Mouse (Mus musculus): Measurements from ENCODE around the gene Il9r.

Il9r gene

GRCm38 (mm10) chr11:32198256-32198955 is 1.7 kb downstream of the Il9r start:
- no peak for DNase-seq

- DNase-seq: no peak
Observed at GRCm38 (mm10) chr11:32197766-32198165, 2.3 kb downstream of the Il9r start.

- no peak for DNase-seq
Observed at GRCm38 (mm10) chr11:32196727-32197126, 3.4 kb downstream of the Il9r start.

GRCm38 (mm10) chr11:32195867-32196540 is 4.1 kb downstream of the Il9r start:
- no peak for DNase-seq

- no peak for DNase-seq
Observed at GRCm38 (mm10) chr11:32194626-32195025, 5.5 kb downstream of the Il9r start.

- no peak for DNase-seq
Observed at GRCm38 (mm10) chr11:32194086-32194485, 6.0 kb downstream of the Il9r start.

GRCm38 (mm10) chr11:32193156-32193555 is 6.9 kb downstream of the Il9r start:
- no peak for DNase-seq

GRCm38 (mm10) chr11:32190603-32191110 is 9.4 kb downstream of the Il9r start:
- DNase-seq: no peak

GRCm38 (mm10) chr11:32190119-32190518 is 10.0 kb downstream of the Il9r start:
- DNase-seq: no peak

GRCm38 (mm10) chr11:32189434-32189833 is 10.6 kb downstream of the Il9r start:
- DNase-seq: no peak

GRCm38 (mm10) chr11:32188881-32189280 is 11.2 kb downstream of the Il9r start:
- no peak for DNase-seq

- DNase-seq: no peak
Observed at GRCm38 (mm10) chr11:32187256-32187655, 12.8 kb downstream of the Il9r start.

- DNase-seq: no peak
Observed at GRCm38 (mm10) chr11:32186031-32186430, 14.0 kb downstream of the Il9r start.

GRCm38 (mm10) chr11:32184469-32184868 is 15.6 kb downstream of the Il9r start:
- no peak for DNase-seq

- DNase-seq: peak; percentile 88
Observed at GRCm38 (mm10) chr11:32181973-32182868, 17.9 kb downstream of the Il9r start.

- no peak for DNase-seq
Observed at GRCm38 (mm10) chr11:32181246-32181645, 18.8 kb downstream of the Il9r start.

GRCm38 (mm10) chr11:32178506-32178905 is 21.6 kb downstream of the Il9r start:
- no peak for DNase-seq

GRCm38 (mm10) chr11:32166683-32167082 is 33.4 kb downstream of the Il9r start:
- DNase-seq: no peak

- DNase-seq: peak; percentile 62
Observed at GRCm38 (mm10) chr11:32161922-32162804, 37.9 kb downstream of the Il9r start.

GRCm38 (mm10) chr11:32161500-32161899 is 38.6 kb downstream of the Il9r start:
- DNase-seq: peak; percentile 36

- DNase-seq: no peak
Observed at GRCm38 (mm10) chr11:32160341-32160740, 39.7 kb downstream of the Il9r start.

GRCm38 (mm10) chr11:32159176-32159575 is 40.9 kb downstream of the Il9r start:
- DNase-seq: no peak

All from lung, postnatal 36 days (tissue).